Mouse (Mus musculus) hindbrain, embryonic 11.5 days (tissue): ENCODE results near the gene Lamb3. TPM values are rescaled to one million over a fixed set of nuclear protein-coding genes. Genes with fewer than 3 reads are reported as not detected.

Experiments
- ATAC-seq: fragments of 200-750 bp; cut with Nextera tagmentation; 2 replicates; pipeline ENCODE4 v1.8.0; 2017; ENCODE audit warnings: mild to moderate bottlenecking, moderate TSS enrichment, moderate library complexity; ENCODE audit not compliant: low FRiP score
- DNase-seq: peaks from one replicate; pipeline ENCODE4 v3.0.0-alpha.2; 2015; ENCODE audit warnings: low spot score
- H3K27ac ChIP-seq: fragments of 300-500 bp; sonication (generic); 2 replicates; pipeline ENCODE4 v1.5.1; 2014; ENCODE audit warnings: mild to moderate bottlenecking, low read depth, low read length
- H3K27me3 ChIP-seq: fragments of 300-500 bp; sonication (generic); 2 replicates; pipeline ENCODE4 v1.6.1; 2014; ENCODE audit warnings: mild to moderate bottlenecking, low read length, moderate library complexity, mixed read lengths; ENCODE audit not compliant: control insufficient read depth, insufficient read depth
- H3K36me3 ChIP-seq: fragments of 300-500 bp; sonication (generic); 2 replicates; pipeline ENCODE4 v1.6.1; 2014; ENCODE audit warnings: mild to moderate bottlenecking, low read length, moderate library complexity, mixed read lengths; ENCODE audit not compliant: control insufficient read depth, insufficient read depth
- H3K4me1 ChIP-seq: fragments of 300-500 bp; sonication (generic); replicated peaks from 2 replicates; pipeline ENCODE4 v1.6.1; 2014; ENCODE audit warnings: low read length, mixed read lengths; ENCODE audit not compliant: control insufficient read depth, insufficient read depth
- H3K4me2 ChIP-seq: fragments of 300-500 bp; sonication (generic); replicated peaks from 2 replicates; pipeline ENCODE4 v1.6.1; 2014; ENCODE audit warnings: mild to moderate bottlenecking, low read depth, low read length
- H3K4me3 ChIP-seq: fragments of 300-500 bp; sonication (generic); 2 replicates; pipeline ENCODE4 v1.5.1; 2014; ENCODE audit warnings: low read depth, low read length
- H3K9ac ChIP-seq: fragments of 300-500 bp; sonication (generic); 2 replicates; pipeline ENCODE4 v1.6.1; 2014; ENCODE audit warnings: low read depth, low read length
- H3K9me3 ChIP-seq: fragments of 300-500 bp; sonication (generic); 2 replicates; pipeline ENCODE4 v1.6.1; 2016; ENCODE audit warnings: low read length; ENCODE audit not compliant: control insufficient read depth
- WGBS: fragments of 180-500 bp; shearing (Covaris S2); extraction: QIAGEN DNeasy Blood & Tissue Kit; methylation state at CpG from one replicate; pipeline ENCODE4 v1.1.7; 2014; 5-methylcytosine and 5-hydroxymethylcytosine counted together
- polyA plus RNA-seq: library from polyadenylated mRNA; unstranded; fragments of >200 nt; fragmentation: Nextera tagmentation; extraction: Ambion mirVana; gene quantifications from 2 replicates; pipeline ENCODE4 v1.2.1, GENCODE M21; 2014

The Lamb3 gene
- polyA plus RNA-seq, 1 experiment from 2014 or later: 0.12 TPM

- Histone ChIP-seq H3K9ac (no peak overlapping the region), H3K27me3 (no peaks in the 10 kb centered on the region), H3K4me2 (no peak overlapping the region), H3K36me3 (no peaks in the 10 kb centered on the region), H3K9me3 (no peaks in the 10 kb centered on the region), H3K4me1 (no peaks in the 10 kb centered on the region), H3K4me3 (no peak overlapping the region), H3K27ac (no peak overlapping the region)
- no peak for ATAC-seq
- no peak for DNase-seq
- 79% methylated on average over 5 of the region's 5 CpGs for WGBS
Observed at GRCm38 (mm10) chr1:193256621-193257098, 49.2 kb downstream of the Lamb3 start.

GRCm38 (mm10) chr1:193259559-193259958 lies 52.1 kb downstream of the Lamb3 start:
- no peaks in the 10 kb centered on the region for H3K27me3 ChIP-seq
- no peak overlapping the region for H3K4me3 ChIP-seq
- DNase-seq: no peak
- ATAC-seq: no peak
- no peaks in the 10 kb centered on the region for H3K4me1 ChIP-seq
- no peak overlapping the region for H3K4me2 ChIP-seq
- no peaks in the 10 kb centered on the region for H3K36me3 ChIP-seq
- H3K9ac ChIP-seq: no peak overlapping the region
- H3K9me3 ChIP-seq: no peaks in the 10 kb centered on the region
- H3K27ac ChIP-seq: no peak overlapping the region
- WGBS: 88% methylated on average over 9 of the region's 9 CpGs

- Histone ChIP-seq H3K9me3 (no peaks in the 10 kb centered on the region), H3K4me2 (no peak overlapping the region), H3K27me3 (no peaks in the 10 kb centered on the region), H3K9ac (no peak overlapping the region), H3K27ac (no peak overlapping the region), H3K36me3 (no peaks in the 10 kb centered on the region), H3K4me1 (no peaks in the 10 kb centered on the region), H3K4me3 (no peak overlapping the region)
- no peak for ATAC-seq
- WGBS: 79% methylated on average over 7 of the region's 7 CpGs
- DNase-seq: no peak
Observed at GRCm38 (mm10) chr1:193261897-193262548, 54.5 kb downstream of the Lamb3 start.

- H3K27me3 ChIP-seq: no peaks in the 10 kb centered on the region
- no peak overlapping the region for H3K4me3 ChIP-seq
- no peaks in the 10 kb centered on the region for H3K9me3 ChIP-seq
- no peaks in the 10 kb centered on the region for H3K4me1 ChIP-seq
- H3K9ac ChIP-seq: no peak overlapping the region
- H3K27ac ChIP-seq: no peak overlapping the region
- WGBS: 79% methylated on average over 8 of the region's 8 CpGs
- no peak for DNase-seq
- ATAC-seq: no peak
- H3K36me3 ChIP-seq: no peaks in the 10 kb centered on the region
- no peak overlapping the region for H3K4me2 ChIP-seq
Observed at GRCm38 (mm10) chr1:193263026-193263907, 55.8 kb downstream of the Lamb3 start.

GRCm38 (mm10) chr1:193263955-193264598 lies 56.6 kb downstream of the Lamb3 start, which contains the start of gene Hsd11b1:
TSS of gene Hsd11b1 (minus strand) at chr1:193264075.
- Histone ChIP-seq H3K9me3 (no peaks in the 10 kb centered on the region), H3K27me3 (no peaks in the 10 kb centered on the region), H3K27ac (no peak within 1 kb of the TSS), H3K9ac (no peak within 1 kb of the TSS), H3K36me3 (no peaks in the 10 kb centered on the region), H3K4me2 (no peak within 1 kb of the TSS), H3K4me1 (no peaks in the 10 kb centered on the region), H3K4me3 (no peak within 1 kb of the TSS)
- WGBS: 77% methylated on average over 5 of the region's 5 CpGs
- no peak for ATAC-seq
- DNase-seq: no peak

GRCm38 (mm10) chr1:193265734-193266133 lies 58.2 kb downstream of the Lamb3 start:
- H3K27ac ChIP-seq: no peak overlapping the region
- H3K9ac ChIP-seq: no peak overlapping the region
- no peak for DNase-seq
- no peak for ATAC-seq
- no peaks in the 10 kb centered on the region for H3K4me1 ChIP-seq
- H3K4me3 ChIP-seq: no peak overlapping the region
- H3K9me3 ChIP-seq: no peaks in the 10 kb centered on the region
- H3K27me3 ChIP-seq: no peaks in the 10 kb centered on the region
- H3K36me3 ChIP-seq: no peaks in the 10 kb centered on the region
- H3K4me2 ChIP-seq: no peak overlapping the region

GRCm38 (mm10) chr1:193270965-193271763 lies 63.7 kb downstream of the Lamb3 start:
- Histone ChIP-seq H3K9me3 (no peaks in the 10 kb centered on the region), H3K36me3 (no peaks in the 10 kb centered on the region), H3K27ac (no peak overlapping the region), H3K4me2 (no peak overlapping the region), H3K4me3 (no peak overlapping the region), H3K9ac (0 out of 2 replicates have a peak overlapping the region, but pooled peaks have one; percentile 11), H3K27me3 (no peaks in the 10 kb centered on the region), H3K4me1 (0 out of 2 replicates have a peak, but pooled peaks cover 3% of the 10 kb centered on the region)
- DNase-seq (no peak), ATAC-seq (no peak)
- WGBS: 55% methylated on average over 6 of the region's 6 CpGs
